Mouse (Mus musculus) cerebellum, postnatal 10 days (tissue): ENCODE data around the gene Eddm3b.

Experiments
- DNase-seq, 2 experiments: peaks; one replicate each; pipeline ENCODE4 v3.0.0; 2021; ENCODE audit warnings: mixed read lengths in 2 of 2

Eddm3b gene

GRCm38 (mm10) chr14:51094921-51095320 lies 19.3 kb upstream of the Eddm3b start:
- no peak for DNase-seq

GRCm38 (mm10) chr14:51095736-51096524 lies 18.3 kb upstream of the Eddm3b start:
- DNase-seq = peak in 1 of 2 experiments; percentile 18

GRCm38 (mm10) chr14:51098300-51098699 lies 15.9 kb upstream of the Eddm3b start:
- DNase-seq = peak; percentile 88 to 91

GRCm38 (mm10) chr14:51098921-51099320 lies 15.3 kb upstream of the Eddm3b start:
- DNase-seq = no peak

GRCm38 (mm10) chr14:51101284-51101683 lies 12.9 kb upstream of the Eddm3b start:
- DNase-seq = no peak

- DNase-seq = peak; percentile 86 to 90
These were observed 11.0 kb upstream of the Eddm3b start for GRCm38 (mm10) chr14:51103217-51103616.

- DNase-seq = no peak
These were observed 9.9 kb upstream of the Eddm3b start for GRCm38 (mm10) chr14:51104366-51104765.

- no peak for DNase-seq
These were observed 7.7 kb upstream of the Eddm3b start for GRCm38 (mm10) chr14:51106449-51106967.

- no peak for DNase-seq
These were observed 2.3 kb upstream of the Eddm3b start for GRCm38 (mm10) chr14:51111966-51112365.

- DNase-seq = no peak
These were observed 750 bp upstream of the Eddm3b start for GRCm38 (mm10) chr14:51113476-51113875.

GRCm38 (mm10) chr14:51125684-51126083 lies 11.5 kb downstream of the Eddm3b start:
- DNase-seq = no peak

- DNase-seq = no peak
These were observed 13.5 kb downstream of the Eddm3b start for GRCm38 (mm10) chr14:51127648-51128258.

GRCm38 (mm10) chr14:51128775-51129623 lies 14.8 kb downstream of the Eddm3b start:
- DNase-seq = no peak

- DNase-seq = no peak
These were observed 15.4 kb downstream of the Eddm3b start for GRCm38 (mm10) chr14:51129624-51129975.

- no peak for DNase-seq
These were observed 16.2 kb downstream of the Eddm3b start for GRCm38 (mm10) chr14:51130315-51130940.

- DNase-seq = no peak
These were observed 17.0 kb downstream of the Eddm3b start for GRCm38 (mm10) chr14:51131086-51131815.

- no peak for DNase-seq
These were observed 18.1 kb downstream of the Eddm3b start for GRCm38 (mm10) chr14:51132372-51132771.

- DNase-seq = no peak
These were observed 26.1 kb downstream of the Eddm3b start for GRCm38 (mm10) chr14:51140342-51140741.

GRCm38 (mm10) chr14:51142119-51142518 lies 27.9 kb downstream of the Eddm3b start:
- DNase-seq = no peak

GRCm38 (mm10) chr14:51142568-51142967 lies 28.3 kb downstream of the Eddm3b start:
- DNase-seq = no peak

- peak in 1 of 2 experiments; percentile 10 for DNase-seq
These were observed 29.1 kb downstream of the Eddm3b start for GRCm38 (mm10) chr14:51143287-51143686.

GRCm38 (mm10) chr14:51143937-51144336 lies 29.7 kb downstream of the Eddm3b start:
- no peak for DNase-seq
